In the genomic region with DNA sequence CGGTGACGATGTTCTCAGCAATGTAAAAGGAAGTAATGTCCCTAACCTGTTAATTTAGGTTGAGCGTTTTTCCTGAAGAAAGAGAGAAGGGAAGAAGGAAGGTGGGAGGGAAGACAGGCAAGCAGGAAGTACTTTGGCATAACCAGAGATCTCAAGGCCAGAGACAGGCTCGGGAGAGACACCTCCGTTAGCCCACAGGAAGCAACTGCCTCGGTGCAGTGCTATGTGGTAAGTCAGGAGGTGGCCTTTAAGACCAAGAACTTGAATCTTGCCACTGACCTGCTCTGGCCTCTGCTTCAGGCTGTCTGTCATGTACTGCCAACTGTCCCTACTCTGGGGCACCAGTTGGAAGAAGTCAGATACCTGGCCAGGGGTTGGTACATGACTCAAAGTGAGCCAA, we compare ENCODE assay signal across 27 mouse cellular contexts.
"Had no signal": no experiment of that assay in that cellular context is flagged by ENCODE, and none has a peak within 500 bp of the region (broad histone marks: within the 10 kb centered on the region; RNA-seq: fewer than 3 reads in every experiment).

No protein-coding gene starts in this region.

- H3K4me2 ChIP-seq: kidney, embryonic 15.5 days; limb, embryonic 13.5 days; liver, embryonic 12.5 days; liver, embryonic 15.5 days; lung, embryonic 15.5 days; midbrain, embryonic 11.5 days; neural tube, embryonic 12.5 days; neural tube, embryonic 15.5 days had no signal

- H3K4me1 ChIP-seq: liver, embryonic 15.5 days had no signal

- H3K9ac ChIP-seq: kidney, embryonic 15.5 days; limb, embryonic 13.5 days; liver, embryonic 12.5 days; liver, embryonic 15.5 days; lung, embryonic 15.5 days; neural tube, embryonic 12.5 days; neural tube, embryonic 15.5 days had no signal

- DNase-seq: kidney, adult 8-10 months; kidney, postnatal 10 days; kidney, postnatal 4 days; layer of hippocampus, adult 9-11 months; liver; lung, adult 18-20 months; lung, postnatal 10 days; lung, postnatal 36 days; midbrain, embryonic 14.5 days; right cerebral cortex, adult 18-20 months; right cerebral cortex, postnatal 14 days; right cerebral cortex, postnatal 4 days; thymus, adult 2 months; thymus, postnatal 14 days; thymus, postnatal 4 days had no signal

- H3K4me3 ChIP-seq: kidney, embryonic 15.5 days; layer of hippocampus, adult 2 months; limb, embryonic 10.5 days; limb, embryonic 13.5 days; liver, embryonic 12.5 days; liver, embryonic 15.5 days; lung, embryonic 15.5 days; megakaryocyte, embryonic 14.5 days; neural tube, embryonic 12.5 days; neural tube, embryonic 15.5 days had no signal

- H3K27ac ChIP-seq: kidney, embryonic 15.5 days; layer of hippocampus, adult 2 months; limb, embryonic 13.5 days; liver, embryonic 12.5 days; liver, embryonic 15.5 days; lung, embryonic 15.5 days; neural tube, embryonic 12.5 days; neural tube, embryonic 15.5 days; stomach, postnatal 0 days had no signal

- H3K9me3 ChIP-seq: kidney, embryonic 15.5 days; limb, embryonic 10.5 days; limb, embryonic 13.5 days; liver, embryonic 12.5 days; liver, embryonic 15.5 days; lung, embryonic 15.5 days; megakaryocyte, embryonic 14.5 days; neural tube, embryonic 12.5 days; neural tube, embryonic 15.5 days had no signal

- H3K27me3 ChIP-seq: limb, embryonic 13.5 days; liver, embryonic 15.5 days had no signal

- H3K36me3 ChIP-seq: kidney, embryonic 15.5 days; liver, embryonic 12.5 days; liver, embryonic 15.5 days; lung, embryonic 15.5 days; neural tube, embryonic 12.5 days; neural tube, embryonic 15.5 days had no signal
